Mouse (Mus musculus) large intestine, adult 2 months (tissue): ENCODE data around the gene Rpl10a. TPM values are rescaled to one million over a fixed set of nuclear protein-coding genes. Genes with fewer than 3 reads are reported as not detected.

ENCODE experiments used
- polyA plus RNA-seq: library from polyadenylated mRNA; depleted of rRNA; stranded (reverse); fragments of >200 nt; gene quantifications from 2 replicates; pipeline ENCODE4 v1.2.3, GENCODE M21; 2012; rRNA removed

Gene Rpl10a
- polyA plus RNA-seq, 1 experiment = 2,568 TPM

Other genes with a start within 250 kb of the Rpl10a start
- 1.0 and 1.3 TPM in 2 replicates for gene Tcp11, start 247.8 kb upstream of the Rpl10a start, polyA plus RNA-seq
- gene Scube3, start 186.3 kb upstream of the Rpl10a start, polyA plus RNA-seq = 0.47 and 0.82 TPM in 2 replicates
- gene Zfp523, start 151.3 kb upstream of the Rpl10a start, polyA plus RNA-seq = 21.2 and 28.2 TPM in 2 replicates
- gene Def6, start 120.7 kb upstream of the Rpl10a start, polyA plus RNA-seq = 5.9 and 7.2 TPM in 2 replicates
- 139 and 154 TPM in 2 replicates for gene Ppard, start 95.8 kb upstream of the Rpl10a start, polyA plus RNA-seq
- 8.7 and 11.2 TPM in 2 replicates for gene Fance, start 15.0 kb upstream of the Rpl10a start, polyA plus RNA-seq
- 21.6 and 23.5 TPM in 2 replicates for gene Tead3, start 22.3 kb downstream of the Rpl10a start, polyA plus RNA-seq
- 0.51 and 0.58 TPM in 2 replicates for gene Tulp1, start 36.8 kb downstream of the Rpl10a start, polyA plus RNA-seq
- gene Fkbp5, start 189.1 kb downstream of the Rpl10a start, polyA plus RNA-seq = 12.8 and 17.9 TPM in 2 replicates
- not detected in 2 replicates for gene Armc12, start 202.3 kb downstream of the Rpl10a start, polyA plus RNA-seq
- 0.38 TPM in 1 of 2 replicates, not detected in the other for gene Clpsl2, start 220.9 kb downstream of the Rpl10a start, polyA plus RNA-seq
- gene Clps, start 232.3 kb downstream of the Rpl10a start, polyA plus RNA-seq = 606 and 786 TPM in 2 replicates
- 0.63 and 0.84 TPM in 2 replicates for gene Lhfpl5, start 247.2 kb downstream of the Rpl10a start, polyA plus RNA-seq